Mouse (Mus musculus): Measurements from ENCODE around the gene Epha6. TPM values are rescaled to one million over a fixed set of nuclear protein-coding genes. Genes with fewer than 3 reads are reported as not detected.
"Not testable (repeated sequence)": the region's sequence is repeated elsewhere in the genome, so short reads cannot be mapped to it uniquely, and the experiment has no call there.

Epha6 gene
- total RNA-seq, 2 experiments from 2014 or later, result not detected

GRCm38 (mm10) chr16:60006857-60007568 is 598.3 kb downstream of the Epha6 start:
- ATAC-seq (replicated peaks; ENCODE audit: low FRiP score, poor library complexity, severe bottlenecking), result no peak

GRCm38 (mm10) chr16:59969816-59970215 is 635.5 kb downstream of the Epha6 start:
- ATAC-seq (replicated peaks; ENCODE audit: low FRiP score, poor library complexity, severe bottlenecking), result no peak

- ATAC-seq (replicated peaks; ENCODE audit: low FRiP score, poor library complexity, severe bottlenecking), result no peak
These were observed 649.6 kb downstream of the Epha6 start for GRCm38 (mm10) chr16:59955731-59956130.

GRCm38 (mm10) chr16:59923696-59924095 is 681.6 kb downstream of the Epha6 start:
- no peak for ATAC-seq (replicated peaks; ENCODE audit: low FRiP score, poor library complexity, severe bottlenecking)

GRCm38 (mm10) chr16:59880073-59880472 is 725.3 kb downstream of the Epha6 start:
- no peak for ATAC-seq (replicated peaks; ENCODE audit: low FRiP score, poor library complexity, severe bottlenecking)

DNA sequence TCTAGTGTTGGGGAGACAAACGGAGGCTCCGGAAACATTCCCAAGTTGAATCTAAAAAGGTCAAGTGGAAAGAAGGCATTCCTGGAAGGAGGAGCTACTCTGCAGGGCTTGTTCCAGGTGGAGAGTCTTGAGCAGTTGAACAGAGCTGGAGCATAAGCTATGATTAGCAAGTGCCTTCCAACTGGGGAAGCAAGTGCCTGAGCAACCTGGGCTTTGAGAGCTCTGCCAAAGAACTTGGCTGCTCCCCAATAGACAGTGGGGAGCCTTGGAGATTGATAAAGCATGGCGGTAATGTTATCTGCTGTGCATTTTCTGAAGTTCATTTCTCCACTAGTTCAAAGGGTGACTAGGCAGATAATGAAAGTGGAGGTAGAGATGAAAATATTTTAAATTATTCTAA is 733.5 kb downstream of the Epha6 start:
- ATAC-seq (replicated peaks; ENCODE audit: low FRiP score, poor library complexity, severe bottlenecking), result no peak

- ATAC-seq (replicated peaks; ENCODE audit: low FRiP score, poor library complexity, severe bottlenecking), result no peak
These were observed 751.1 kb downstream of the Epha6 start for GRCm38 (mm10) chr16:59854160-59854717.

GRCm38 (mm10) chr16:59852689-59853088 is 752.6 kb downstream of the Epha6 start:
- ATAC-seq (replicated peaks; ENCODE audit: low FRiP score, poor library complexity, severe bottlenecking), result no peak

- ATAC-seq (replicated peaks; ENCODE audit: low FRiP score, poor library complexity, severe bottlenecking), result no peak
These were observed 758.8 kb downstream of the Epha6 start for GRCm38 (mm10) chr16:59846574-59846973.

GRCm38 (mm10) chr16:59836778-59837177 is 768.6 kb downstream of the Epha6 start:
- no peak for ATAC-seq (replicated peaks; ENCODE audit: low FRiP score, poor library complexity, severe bottlenecking)

GRCm38 (mm10) chr16:59836304-59836703 is 769.0 kb downstream of the Epha6 start:
- ATAC-seq (replicated peaks; ENCODE audit: low FRiP score, poor library complexity, severe bottlenecking), result no peak

GRCm38 (mm10) chr16:59832468-59832867 is 772.9 kb downstream of the Epha6 start:
- no peak for ATAC-seq (replicated peaks; ENCODE audit: low FRiP score, poor library complexity, severe bottlenecking)

DNA sequence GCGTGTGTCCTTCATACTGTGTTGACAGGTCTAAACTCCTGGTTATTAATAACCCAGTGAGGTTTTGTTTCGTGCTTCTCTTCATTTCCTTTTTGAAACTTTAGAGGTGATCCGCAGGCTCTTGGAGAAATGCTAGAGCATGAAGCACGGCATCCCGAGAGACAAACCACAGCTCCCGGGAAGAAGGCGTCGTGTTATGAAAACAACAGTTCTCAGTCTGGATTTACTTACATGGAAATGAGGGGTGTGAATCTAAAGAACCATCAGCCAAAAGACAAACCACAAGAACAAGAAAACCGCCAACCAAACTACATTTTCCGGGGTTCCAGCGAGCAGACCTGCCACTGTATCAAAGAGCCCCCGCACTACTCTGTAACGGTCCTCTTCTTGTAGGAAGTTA is 775.7 kb downstream of the Epha6 start:
- no peak for ATAC-seq (replicated peaks; ENCODE audit: low FRiP score, poor library complexity, severe bottlenecking)

GRCm38 (mm10) chr16:59799790-59800189 is 805.5 kb downstream of the Epha6 start:
- ATAC-seq (replicated peaks; ENCODE audit: low FRiP score, poor library complexity, severe bottlenecking), result not testable (repeated sequence)

DNA sequence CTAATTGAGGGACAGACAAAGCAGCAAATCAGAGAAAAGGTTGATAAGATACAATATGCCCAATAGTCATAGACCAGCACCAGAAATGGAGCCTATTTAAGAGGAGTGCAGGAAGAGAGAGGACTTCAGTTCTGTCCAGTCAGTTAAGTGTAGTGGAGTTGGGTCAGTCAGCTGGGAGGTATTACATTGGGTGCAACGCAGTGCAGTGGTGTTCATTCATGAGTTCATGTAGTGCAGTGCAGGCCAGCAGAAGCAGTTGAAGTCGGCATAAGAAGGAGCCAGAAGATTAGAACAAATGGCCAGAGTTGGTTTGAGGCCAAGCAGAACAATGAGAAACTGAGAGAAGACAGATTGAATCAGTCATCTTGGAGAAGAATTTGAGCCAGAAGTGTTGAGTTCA is 833.0 kb downstream of the Epha6 start:
- ATAC-seq (replicated peaks; ENCODE audit: low FRiP score, poor library complexity, severe bottlenecking), result no peak

- ATAC-seq (replicated peaks; ENCODE audit: low FRiP score, poor library complexity, severe bottlenecking), result no peak
These were observed 834.9 kb downstream of the Epha6 start for GRCm38 (mm10) chr16:59770421-59770820.

DNA sequence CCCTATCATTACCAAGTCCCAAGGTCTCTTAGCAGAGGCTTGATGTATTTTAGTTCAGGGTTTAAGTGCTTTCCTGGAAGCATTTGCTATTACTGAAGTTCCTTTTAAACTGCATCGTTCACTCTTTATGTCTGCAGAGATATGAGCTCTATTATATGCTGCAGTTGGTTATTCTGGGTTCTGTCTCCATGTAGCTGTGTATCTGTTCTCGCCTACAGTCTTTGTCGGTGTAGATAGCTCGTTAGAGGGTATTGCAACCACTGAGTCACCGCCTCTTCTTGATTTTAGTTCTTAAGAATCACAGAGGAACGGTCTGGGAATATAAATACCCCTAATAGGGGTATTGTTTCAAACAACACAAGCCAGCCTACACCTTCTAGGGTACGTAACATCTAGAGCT is 835.4 kb downstream of the Epha6 start:
- ATAC-seq (replicated peaks; ENCODE audit: low FRiP score, poor library complexity, severe bottlenecking), result no peak

- ATAC-seq (replicated peaks; ENCODE audit: low FRiP score, poor library complexity, severe bottlenecking), result no peak
These were observed 844.5 kb downstream of the Epha6 start for GRCm38 (mm10) chr16:59760875-59761274.

DNA sequence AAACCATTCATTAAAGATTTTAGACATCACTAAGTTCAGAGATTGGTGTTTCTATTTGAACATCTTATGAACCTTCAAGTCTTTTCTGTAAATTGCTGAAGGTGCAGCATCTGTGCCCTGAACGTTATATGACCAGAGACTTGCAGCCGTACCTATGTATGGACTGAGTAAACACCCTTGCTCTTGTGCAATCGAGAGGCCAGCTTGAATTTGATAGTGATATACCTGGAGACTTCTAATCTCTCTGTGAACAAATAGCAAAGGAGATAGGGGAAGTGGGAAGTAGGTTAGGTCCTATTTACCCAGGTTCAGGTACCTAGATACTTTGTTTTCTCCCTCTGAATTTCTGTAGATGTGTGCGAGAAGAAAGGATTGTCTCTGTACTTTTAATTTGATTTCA is 854.4 kb downstream of the Epha6 start:
- no peak for ATAC-seq (replicated peaks; ENCODE audit: low FRiP score, poor library complexity, severe bottlenecking)

- ATAC-seq (replicated peaks; ENCODE audit: low FRiP score, poor library complexity, severe bottlenecking), result no peak
These were observed 861.7 kb downstream of the Epha6 start for GRCm38 (mm10) chr16:59743669-59744068.

DNA sequence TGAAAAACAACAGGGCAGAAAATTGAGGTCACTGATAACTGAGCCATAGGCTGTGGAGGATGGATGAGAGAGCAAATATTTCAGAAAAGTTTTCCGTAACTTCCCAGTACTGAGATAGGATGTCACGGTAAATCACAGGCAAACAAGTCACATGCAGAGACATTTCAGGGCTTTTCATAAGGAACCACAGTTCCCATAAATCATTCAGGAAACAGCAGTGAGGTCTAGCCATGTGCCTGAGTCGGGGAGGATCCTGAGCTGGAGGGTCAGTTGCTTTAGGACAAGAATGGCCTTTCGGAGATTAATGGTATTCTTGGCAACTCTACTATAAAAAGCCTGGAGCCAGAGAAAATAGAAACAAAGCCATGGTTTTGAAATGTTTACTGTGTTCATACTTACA is 889.8 kb downstream of the Epha6 start:
- ATAC-seq (replicated peaks; ENCODE audit: low FRiP score, poor library complexity, severe bottlenecking), result no peak

GRCm38 (mm10) chr16:59693230-59693629 is 912.1 kb downstream of the Epha6 start:
- ATAC-seq (replicated peaks; ENCODE audit: low FRiP score, poor library complexity, severe bottlenecking), result no peak

All from erythroblast, adult 5-6 weeks (primary cell).